Mouse (Mus musculus): ENCODE measurements at regions not wholly inside any gene's neighbourhood (a gene's known extent, or its start where the extent isn't known, plus 50 kb on each side); places are given as distances from the start of the nearest gene placed in this dataset.
"Not testable (repeated sequence)": the region's sequence is repeated elsewhere in the genome, so short reads cannot be mapped to it uniquely, and the experiment has no call there.

- TF ChIP-seq JUN (IDR thresholded peaks at IDR 0.05; ENCODE audit: insufficient read depth, low read depth, low read length) (no peak), CTCF (conservative IDR thresholded peaks at IDR 0.05 in 1 of 2, IDR thresholded peaks at IDR 0.05 in 1 of 2; ENCODE audit: low read depth in 2 of 2, low read length in 2 of 2) (no peak), EP300 (IDR thresholded peaks at IDR 0.05; ENCODE audit: low read length) (no peak), TBP (conservative IDR thresholded peaks at IDR 0.05; ENCODE audit: low read depth, low read length) (no peak), GABPA (IDR thresholded peaks at IDR 0.05; ENCODE audit: insufficient replicate concordance, low read depth, low read length) (no peak), ZKSCAN1 (IDR thresholded peaks at IDR 0.05; ENCODE audit: borderline replicate concordance, low read depth, low read length) (no peak), BHLHE40 (IDR thresholded peaks at IDR 0.05; ENCODE audit: low read depth, low read length) (no peak), MYC (IDR thresholded peaks at IDR 0.05; ENCODE audit: low read depth, low read length) (no peak), ZNF384 (IDR thresholded peaks at IDR 0.05; ENCODE audit: low read depth, low read length) (no peak), NRF1 (IDR thresholded peaks at IDR 0.05; ENCODE audit: low read depth, low read length) (no peak), USF1 (IDR thresholded peaks at IDR 0.05; ENCODE audit: low read depth, low read length) (no peak), MAZ (IDR thresholded peaks at IDR 0.05; ENCODE audit: low read depth, low read length) (no peak), KAT2A (IDR thresholded peaks at IDR 0.05; ENCODE audit: insufficient replicate concordance, low read length) (no peak), CHD2 (IDR thresholded peaks at IDR 0.05; ENCODE audit: low read length) (no peak), HCFC1 (IDR thresholded peaks at IDR 0.05; ENCODE audit: low read depth, low read length) (no peak), MAX (IDR thresholded peaks at IDR 0.05; ENCODE audit: low read length) (no peak), ELF1 (IDR thresholded peaks at IDR 0.05; ENCODE audit: low read depth, low read length) (no peak), MEF2A (IDR thresholded peaks at IDR 0.05; ENCODE audit: borderline replicate concordance, low read depth, low read length) (no peak)
- Histone ChIP-seq H3K36me3 (replicated peaks in 1 of 2; ENCODE audit: control insufficient read depth in 1 of 2, insufficient read depth in 1 of 2, low read length in 1 of 2) (no peaks in the 10 kb centered on the region), H3K27me3 (replicated peaks) (no peaks in the 10 kb centered on the region), H3K79me2 (replicated peaks; ENCODE audit: control insufficient read depth, extremely low read depth, insufficient read depth, poor library complexity, severe bottlenecking) (no peaks in the 10 kb centered on the region), H3K4me1 (ENCODE audit: control insufficient read depth in 1 of 2, insufficient read depth in 2 of 2) (peaks cover 0 to 4% of the 10 kb centered on the region in 2 experiments; a peak in 1 of 4 replicates), H3K9ac (ENCODE audit: insufficient read depth, low read depth) (no peak overlapping the region), H3K27ac (ENCODE audit: insufficient read depth, low read depth) (no peak overlapping the region), H3K4me2 (ENCODE audit: insufficient read depth, low read depth, poor library complexity, severe bottlenecking) (no peak overlapping the region), H3K9me3 (replicated peaks; ENCODE audit: low read length) (no peaks in the 10 kb centered on the region), H3K4me3 (replicated peaks in 1 of 3; ENCODE audit: low read depth in 2 of 3, low read length in 2 of 3, poor library complexity in 1 of 3) (no peak overlapping the region)
- dilution Hi-C loops (cut with MboI; ENCODE audit: extremely low pct_ligation_motif_present, extremely low pct_unique_long_range_greater_than_20kb, low sequenced_read_pairs) = no loop called here
- in situ Hi-C loops (cut with MboI; ENCODE audit: low pct_ligation_motif_present, low pct_unique_long_range_greater_than_20kb, low sequenced_read_pairs) = loop anchor here (25.0 kb wide), 1 partner anchor 242 kb away; no protein-coding TSS in a partner anchor
- DNase-seq (ENCODE audit: extremely low read depth) = no peak
These were observed 180.5 kb downstream of the Cd109 start for GRCm38 (mm10) chr9:78795801-78796200.

- no peaks in the 10 kb centered on the region for H3K79me2 ChIP-seq (replicated peaks; ENCODE audit: control insufficient read depth, extremely low read depth, insufficient read depth, poor library complexity, severe bottlenecking)
- TF ChIP-seq USF2 (conservative IDR thresholded peaks at IDR 0.05; ENCODE audit: low read depth, low read length) (no peak), PAX5 (IDR thresholded peaks at IDR 0.05; ENCODE audit: low read length) (no peak), ZKSCAN1 (IDR thresholded peaks at IDR 0.05; ENCODE audit: borderline replicate concordance, low read depth, low read length) (no peak), CHD1 (IDR thresholded peaks at IDR 0.05; ENCODE audit: low read depth, low read length) (no peak), ELF1 (IDR thresholded peaks at IDR 0.05; ENCODE audit: low read depth, low read length) (no peak), ZC3H11A (IDR thresholded peaks at IDR 0.05; ENCODE audit: low read depth, low read length) (no peak), TBP (conservative IDR thresholded peaks at IDR 0.05; ENCODE audit: low read depth, low read length) (no peak), KAT2A (IDR thresholded peaks at IDR 0.05; ENCODE audit: insufficient replicate concordance, low read length) (no peak), JUN (IDR thresholded peaks at IDR 0.05; ENCODE audit: insufficient read depth, low read depth, low read length) (no peak), MAZ (IDR thresholded peaks at IDR 0.05; ENCODE audit: low read depth, low read length) (no peak), NRF1 (IDR thresholded peaks at IDR 0.05; ENCODE audit: low read depth, low read length) (no peak), CTCF (conservative IDR thresholded peaks at IDR 0.05 in 1 of 2, IDR thresholded peaks at IDR 0.05 in 1 of 2; ENCODE audit: low read depth in 2 of 2, low read length in 2 of 2) (no peak), HCFC1 (IDR thresholded peaks at IDR 0.05; ENCODE audit: low read depth, low read length) (no peak), UBTF (IDR thresholded peaks at IDR 0.05; ENCODE audit: low read depth, low read length) (no peak), EP300 (IDR thresholded peaks at IDR 0.05; ENCODE audit: low read length) (no peak)
These were observed 201.9 kb downstream of the Cd109 start for GRCm38 (mm10) chr9:78817221-78817620.

DNA sequence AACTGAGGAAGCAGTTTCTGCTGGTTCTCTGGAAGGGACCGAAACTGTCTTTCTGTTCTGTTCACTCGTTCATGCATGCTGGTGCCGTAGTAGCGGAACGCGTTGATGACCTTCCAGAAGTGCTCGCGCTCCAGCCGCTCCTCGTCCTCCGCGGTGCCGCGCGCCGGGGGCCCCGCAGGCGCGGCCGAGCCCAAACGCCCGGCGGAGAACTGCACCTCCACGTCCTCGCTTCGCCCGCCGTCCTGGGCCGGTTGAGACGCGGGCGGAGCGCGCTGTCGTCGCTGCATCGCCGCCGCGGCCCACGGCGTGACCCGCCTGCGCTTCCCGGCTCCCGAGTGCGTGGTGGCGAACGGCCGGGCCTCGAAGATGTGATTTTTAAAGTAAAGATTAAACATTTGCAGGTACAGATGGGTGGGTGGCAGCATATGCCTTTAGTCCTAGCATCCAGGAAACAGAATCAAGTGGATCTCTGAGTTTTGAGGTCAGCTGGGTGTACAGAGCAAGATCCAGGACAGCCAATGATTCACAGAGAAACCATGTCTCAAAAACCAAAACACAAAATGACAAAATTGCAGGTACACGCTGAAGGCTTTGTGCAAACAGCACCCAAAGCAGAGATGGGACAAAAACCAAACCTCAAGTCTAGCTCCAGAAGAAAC lies 206.3 kb downstream of the Cd109 start:
- DNase-seq (ENCODE audit: extremely low read depth); H3K79me2 ChIP-seq (replicated peaks; ENCODE audit: control insufficient read depth, extremely low read depth, insufficient read depth, poor library complexity, severe bottlenecking); H3K36me3 ChIP-seq (replicated peaks in 1 of 2; ENCODE audit: control insufficient read depth in 1 of 2, insufficient read depth in 1 of 2, low read length in 1 of 2); H3K27ac ChIP-seq (ENCODE audit: insufficient read depth, low read depth); in situ Hi-C loops (cut with MboI; ENCODE audit: low pct_ligation_motif_present, low pct_unique_long_range_greater_than_20kb, low sequenced_read_pairs); H3K9ac ChIP-seq (ENCODE audit: insufficient read depth, low read depth); H3K27me3 ChIP-seq (replicated peaks); H3K4me3 ChIP-seq (replicated peaks in 1 of 3; ENCODE audit: low read depth in 2 of 3, low read length in 2 of 3, poor library complexity in 1 of 3); H3K4me2 ChIP-seq (ENCODE audit: insufficient read depth, low read depth, poor library complexity, severe bottlenecking); dilution Hi-C loops (cut with MboI; ENCODE audit: extremely low pct_ligation_motif_present, extremely low pct_unique_long_range_greater_than_20kb, low sequenced_read_pairs); H3K9me3 ChIP-seq (replicated peaks; ENCODE audit: low read length); H3K4me1 ChIP-seq (ENCODE audit: control insufficient read depth in 1 of 2, insufficient read depth in 2 of 2): not testable (repeated sequence)

More at GRCm38 (mm10) chr9:78817221-78817620, 201.9 kb downstream of the Cd109 start:
- no peak overlapping the region for H3K4me2 ChIP-seq (ENCODE audit: insufficient read depth, low read depth, poor library complexity, severe bottlenecking)
- no peak overlapping the region for H3K27ac ChIP-seq (ENCODE audit: insufficient read depth, low read depth)
- H3K9me3 ChIP-seq (replicated peaks; ENCODE audit: low read length) = no peaks in the 10 kb centered on the region
- dilution Hi-C loops (cut with MboI; ENCODE audit: extremely low pct_ligation_motif_present, extremely low pct_unique_long_range_greater_than_20kb, low sequenced_read_pairs) (no loop called here), in situ Hi-C loops (cut with MboI; ENCODE audit: low pct_ligation_motif_present, low pct_unique_long_range_greater_than_20kb, low sequenced_read_pairs) (no loop called here)
- H3K27me3 ChIP-seq (replicated peaks) = no peaks in the 10 kb centered on the region
- no peak overlapping the region for H3K4me3 ChIP-seq (replicated peaks in 1 of 3; ENCODE audit: low read depth in 2 of 3, low read length in 2 of 3, poor library complexity in 1 of 3)
- H3K9ac ChIP-seq (ENCODE audit: insufficient read depth, low read depth) = no peak overlapping the region
- H3K4me1 ChIP-seq (ENCODE audit: control insufficient read depth in 1 of 2, insufficient read depth in 2 of 2) = no peaks in the 10 kb centered on the region
- DNase-seq (ENCODE audit: extremely low read depth) = no peak
- H3K36me3 ChIP-seq (replicated peaks in 1 of 2; ENCODE audit: control insufficient read depth in 1 of 2, insufficient read depth in 1 of 2, low read length in 1 of 2) = no peaks in the 10 kb centered on the region
